15 mouse cellular contexts compared by ENCODE assay signal in genomic region chr6:18508036-18508435, GRCm38 (mm10). TPM values are rescaled to one million over a fixed set of nuclear protein-coding genes. Genes with fewer than 3 reads are reported as not detected.
DNase-seq lines count a peak whose midpoint lies in the region; ATAC-seq and TF ChIP-seq lines count a peak whose summit lies in the region.
"Had no signal": no experiment of that assay in that cellular context is flagged by ENCODE, and none has a peak within 500 bp of the region (broad histone marks: within the 10 kb centered on the region; RNA-seq: fewer than 3 reads in every experiment).

No protein-coding gene starts in this region.

- H3K4me3 ChIP-seq in heart, adult 2 months: no peak overlapping the region
- H3K4me3 ChIP-seq in lung, embryonic 14.5 days (ENCODE audit: low read depth, low read length): no peak overlapping the region
- no peak overlapping the region for H3K4me3 ChIP-seq in heart, embryonic 11.5 days (ENCODE audit: low read depth, low read length)
- no peak overlapping the region for H3K4me3 ChIP-seq in forebrain, embryonic 15.5 days
- no peak overlapping the region for H3K4me3 ChIP-seq in hindbrain, postnatal 0 days (ENCODE audit: low read length)
- H3K4me3 ChIP-seq: limb, embryonic 12.5 days had no signal

- H3K36me3 ChIP-seq in heart, adult 2 months (ENCODE audit: control insufficient read depth, insufficient read depth, low read length): no peaks in the 10 kb centered on the region
- no peaks in the 10 kb centered on the region for H3K36me3 ChIP-seq in lung, embryonic 14.5 days (ENCODE audit: insufficient read depth)
- no peaks in the 10 kb centered on the region for H3K36me3 ChIP-seq in heart, embryonic 11.5 days (ENCODE audit: control insufficient read depth, insufficient read depth, low read length)
- H3K36me3 ChIP-seq in forebrain, embryonic 15.5 days: no peaks in the 10 kb centered on the region
- H3K36me3 ChIP-seq in hindbrain, postnatal 0 days (ENCODE audit: insufficient read depth, low read length): no peaks in the 10 kb centered on the region
- H3K36me3 ChIP-seq: limb, embryonic 12.5 days had no signal

- no peaks in the 10 kb centered on the region for H3K9me3 ChIP-seq in lung, embryonic 14.5 days (ENCODE audit: low read depth, low read length)
- no peaks in the 10 kb centered on the region for H3K9me3 ChIP-seq in heart, embryonic 11.5 days (replicated peaks; ENCODE audit: control insufficient read depth, low read length)
- no peaks in the 10 kb centered on the region for H3K9me3 ChIP-seq in forebrain, embryonic 15.5 days
- H3K9me3 ChIP-seq in hindbrain, postnatal 0 days (ENCODE audit: low read length): no peaks in the 10 kb centered on the region
- H3K9me3 ChIP-seq: limb, embryonic 12.5 days had no signal

- no peak overlapping the region for H3K4me2 ChIP-seq in lung, embryonic 14.5 days
- H3K4me2 ChIP-seq in heart, embryonic 11.5 days: no peak overlapping the region
- no peak overlapping the region for H3K4me2 ChIP-seq in forebrain, embryonic 15.5 days (replicated peaks)
- H3K4me2 ChIP-seq in hindbrain, postnatal 0 days (ENCODE audit: low read depth, low read length): no peak overlapping the region
- H3K4me2 ChIP-seq: limb, embryonic 12.5 days had no signal

- peak overlapping the region; percentile 50 for H3K27ac ChIP-seq in heart, adult 2 months
- no peak overlapping the region for H3K27ac ChIP-seq in lung, embryonic 14.5 days (ENCODE audit: low read depth)
- H3K27ac ChIP-seq in heart, embryonic 11.5 days (ENCODE audit: low read depth, low read length): peak overlapping the region; percentile 29; the same call in 1 of the 2 replicates
- no peak overlapping the region for H3K27ac ChIP-seq in forebrain, embryonic 15.5 days (replicated peaks)
- no peak overlapping the region for H3K27ac ChIP-seq in hindbrain, postnatal 0 days
- H3K27ac ChIP-seq: kidney, postnatal 0 days; limb, embryonic 12.5 days; macrophage had no signal

- no peak overlapping the region for H3K9ac ChIP-seq in heart, adult 2 months (ENCODE audit: low read depth, low read length)
- H3K9ac ChIP-seq in lung, embryonic 14.5 days: no peak overlapping the region
- no peak overlapping the region for H3K9ac ChIP-seq in heart, embryonic 11.5 days (ENCODE audit: low read depth, low read length)
- no peak overlapping the region for H3K9ac ChIP-seq in forebrain, embryonic 15.5 days (replicated peaks)
- no peak overlapping the region for H3K9ac ChIP-seq in hindbrain, postnatal 0 days (replicated peaks; ENCODE audit: low read length)
- H3K9ac ChIP-seq: limb, embryonic 12.5 days had no signal

- intact Hi-C loops in heart, adult 2 months (cut with DNase I): no loop called here

- DNase-seq in heart, adult 2 months: peak in 1 of 2 experiments; percentile 13
- DNase-seq in heart, adult 11 months: no peak
- peak; percentile 25 for DNase-seq in lung, embryonic 14.5 days
- no peak for DNase-seq in lung, postnatal 25 days (ENCODE audit: low spot score)
- peak; percentile 11 for DNase-seq in heart, postnatal 4 days
- no peak for DNase-seq in hindbrain, postnatal 0 days (ENCODE audit: low spot score)
- DNase-seq: adrenal gland, postnatal 10 days; B cell, adult 2 months; cerebellum, postnatal 14 days had no signal

- no peak for ATAC-seq in lung, embryonic 14.5 days (ENCODE audit: insufficient read depth)
- no peak for ATAC-seq in heart, embryonic 11.5 days (replicated peaks; ENCODE audit: insufficient number of reproducible peaks, low FRiP score, low TSS enrichment)
- ATAC-seq in forebrain, embryonic 15.5 days (replicated peaks): no peak
- ATAC-seq in hindbrain, postnatal 0 days: no peak

- H3K27me3 ChIP-seq in heart, adult 2 months (ENCODE audit: control insufficient read depth, insufficient read depth, low read length): no peaks in the 10 kb centered on the region
- H3K27me3 ChIP-seq in lung, embryonic 14.5 days (ENCODE audit: insufficient read depth, low read length): no peaks in the 10 kb centered on the region
- H3K27me3 ChIP-seq in heart, embryonic 11.5 days (ENCODE audit: control insufficient read depth, insufficient read depth, low read length): no peaks in the 10 kb centered on the region
- no peaks in the 10 kb centered on the region for H3K27me3 ChIP-seq in forebrain, embryonic 15.5 days
- no peaks in the 10 kb centered on the region for H3K27me3 ChIP-seq in hindbrain, postnatal 0 days (ENCODE audit: insufficient read depth, low read length)
- H3K27me3 ChIP-seq: limb, embryonic 12.5 days had no signal

- TF ChIP-seq CTCF in heart, adult 2 months (IDR thresholded peaks at IDR 0.05): no peak
- TF ChIP-seq CTCF in lung, embryonic 14.5 days (IDR thresholded peaks at IDR 0.05; ENCODE audit: low read depth): no peak
- TF ChIP-seq CTCF in hindbrain, postnatal 0 days (IDR thresholded peaks at IDR 0.05; ENCODE audit: low read depth): no peak

- TF ChIP-seq POLR2A in heart, adult 2 months (IDR thresholded peaks at IDR 0.05; ENCODE audit: insufficient read depth, low read depth, low read length): no peak

- peaks cover 3% of the 10 kb centered on the region for H3K4me1 ChIP-seq in heart, adult 2 months (ENCODE audit: control insufficient read depth, insufficient read depth, low read length)
- H3K4me1 ChIP-seq in lung, embryonic 14.5 days (ENCODE audit: insufficient read depth): no peaks in the 10 kb centered on the region
- H3K4me1 ChIP-seq in heart, embryonic 11.5 days (ENCODE audit: control insufficient read depth, insufficient read depth, low read length): peaks cover 7% of the 10 kb centered on the region; the same call in 1 of the 2 replicates
- peaks cover 32% of the 10 kb centered on the region for H3K4me1 ChIP-seq in forebrain, embryonic 15.5 days
- H3K4me1 ChIP-seq in hindbrain, postnatal 0 days (ENCODE audit: insufficient read depth, low read length): peaks cover 4% of the 10 kb centered on the region; the same call in 1 of the 2 replicates

- no peak for TF ChIP-seq EP300 in heart, adult 2 months (IDR thresholded peaks at IDR 0.05; ENCODE audit: insufficient read depth, low read depth, low read length)

- H3K79me2 ChIP-seq in heart, adult 2 months (replicated peaks; ENCODE audit: control insufficient read depth, insufficient read depth, low read length): no peaks in the 10 kb centered on the region

- WGBS in heart, adult 2 months: 4% methylated on average over 2 of the region's 2 CpGs
- WGBS in lung, embryonic 14.5 days: 47% methylated on average over 2 of the region's 2 CpGs
- 23% methylated on average over 2 of the region's 2 CpGs for WGBS in heart, embryonic 11.5 days (ENCODE audit: insufficient replicate concordance)
- WGBS in forebrain, embryonic 15.5 days: 78% methylated on average over 2 of the region's 2 CpGs
- WGBS in hindbrain, postnatal 0 days: 52% methylated on average over 2 of the region's 2 CpGs

RNA-seq across cellular contexts. Expression of gene Cttnbp2, which starts 6.6 kb away (rescaled TPM):
- total RNA-seq in heart, adult 2 months (2021): 1 to 10 TPM; 1.3 to 2.3 TPM
- 0.66 and 1.00 TPM in 2 replicates for polyA plus RNA-seq in heart, adult 2 months (2012; rRNA removed)
- 18.3 and 19.4 TPM in 2 replicates for polyA plus RNA-seq in lung, embryonic 14.5 days (2014; fragmentation: Nextera tagmentation; extraction: Ambion mirVana)
- 6.7 and 9.8 TPM in 2 replicates for polyA plus RNA-seq in heart, embryonic 11.5 days (2014; fragmentation: Nextera tagmentation; extraction: Ambion mirVana)
- 1 to 10 TPM; 6.3 to 6.8 TPM for total RNA-seq in heart, postnatal 4 days (2021)
- polyA plus RNA-seq in forebrain, embryonic 15.5 days (2015; fragmentation: Nextera tagmentation; extraction: Ambion mirVana): 122 TPM in 2 replicates
- 23.1 and 24.0 TPM in 2 replicates for total RNA-seq in hindbrain, postnatal 0 days (2014; rRNA removed)
- polyA plus RNA-seq in hindbrain, postnatal 0 days (2015; fragmentation: Nextera tagmentation; extraction: Ambion mirVana): 30.8 and 37.6 TPM in 2 replicates
- total RNA-seq: granulocyte monocyte progenitor cell, adult 5-6 weeks had no signal
- polyA plus RNA-seq: macrophage had no signal

Comparison
In these comparisons a context has a peak if more than half of its experiments do, and no peak if none do; other contexts are left out.
1. DNase-seq: peak in lung, embryonic 14.5 days (single experiment) and heart, postnatal 4 days (single experiment); none in heart, adult 11 months (single experiment), lung, postnatal 25 days (single experiment) and hindbrain, postnatal 0 days (single experiment).
2. H3K27ac ChIP-seq: peak in heart, adult 2 months (single experiment) and heart, embryonic 11.5 days (single experiment); none in lung, embryonic 14.5 days (single experiment), forebrain, embryonic 15.5 days (single experiment) and hindbrain, postnatal 0 days (single experiment).